ENCODE assay signal across 11 mouse cellular contexts in the genomic region with DNA sequence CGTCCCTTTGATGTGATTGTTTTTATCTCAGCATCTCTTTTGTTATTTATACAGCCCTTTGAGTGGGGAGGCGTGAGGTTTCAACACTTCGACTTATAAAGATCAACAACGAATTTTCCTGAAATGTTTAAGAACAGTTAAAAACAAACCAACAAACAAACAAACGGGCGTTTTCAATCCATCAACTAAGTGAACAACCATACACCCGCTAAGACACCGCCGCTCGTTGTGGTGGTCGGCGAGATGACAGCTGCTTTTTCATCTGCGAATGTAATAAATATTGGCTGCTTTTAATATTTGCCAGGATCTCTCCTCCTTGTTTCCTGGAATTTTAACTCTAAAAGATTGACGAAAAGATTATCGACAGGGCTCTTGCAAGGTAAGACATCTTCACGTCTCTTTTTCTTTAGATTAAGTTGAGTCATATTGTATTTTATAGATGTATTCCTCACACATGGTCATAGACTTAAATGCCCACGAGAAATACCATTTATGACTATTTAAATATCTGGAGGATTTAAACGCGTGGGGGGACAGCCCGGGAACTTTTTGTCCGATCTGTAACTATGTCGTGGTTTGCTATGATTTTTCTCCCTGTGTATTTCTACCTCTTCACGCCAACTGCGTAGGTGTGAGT. TPM values are rescaled to one million over a fixed set of nuclear protein-coding genes. Genes with fewer than 3 reads are reported as not detected.
DNase-seq lines count a peak whose midpoint lies in the region; ATAC-seq and TF ChIP-seq lines count a peak whose summit lies in the region.
"Had no signal": no experiment of that assay in that cellular context is flagged by ENCODE, and none has a peak within 500 bp of the region (broad histone marks: within the 10 kb centered on the region; RNA-seq: fewer than 3 reads in every experiment).

No protein-coding gene starts in this region.

- H3K27ac ChIP-seq in heart, embryonic 16.5 days (ENCODE audit: low read length) = no peak overlapping the region
- H3K27ac ChIP-seq in heart, adult 2 months = no peak overlapping the region
- H3K27ac ChIP-seq in embryonic facial prominence, embryonic 11.5 days (replicated peaks; ENCODE audit: low read depth, low read length) = no peak overlapping the region; the same call in 1 of the 2 replicates
- H3K27ac ChIP-seq in hindbrain, embryonic 10.5 days = peak overlapping the region; percentile 94
- H3K27ac ChIP-seq in midbrain, embryonic 12.5 days (replicated peaks) = peak overlapping the region; percentile 97

- H3K27me3 ChIP-seq in heart, embryonic 16.5 days (ENCODE audit: control insufficient read depth, insufficient read depth, low read length) = peaks cover 49% of the 10 kb centered on the region
- peaks cover 19% of the 10 kb centered on the region for H3K27me3 ChIP-seq in heart, adult 2 months (ENCODE audit: control insufficient read depth, insufficient read depth, low read length)
- peaks cover 26% of the 10 kb centered on the region for H3K27me3 ChIP-seq in embryonic facial prominence, embryonic 11.5 days (ENCODE audit: control insufficient read depth, insufficient read depth, low read length)
- peaks cover 84% of the 10 kb centered on the region for H3K27me3 ChIP-seq in hindbrain, embryonic 10.5 days (ENCODE audit: insufficient read depth, poor library complexity, severe bottlenecking)
- peaks cover 56% of the 10 kb centered on the region for H3K27me3 ChIP-seq in midbrain, embryonic 12.5 days

- H3K36me3 ChIP-seq in heart, embryonic 16.5 days (ENCODE audit: control insufficient read depth, insufficient read depth) = no peaks in the 10 kb centered on the region
- no peaks in the 10 kb centered on the region for H3K36me3 ChIP-seq in heart, adult 2 months (ENCODE audit: control insufficient read depth, insufficient read depth, low read length)
- no peaks in the 10 kb centered on the region for H3K36me3 ChIP-seq in embryonic facial prominence, embryonic 11.5 days (replicated peaks; ENCODE audit: control insufficient read depth, insufficient read depth, low read depth, low read length)
- peaks cover 7% of the 10 kb centered on the region; the same call in 1 of the 2 replicates for H3K36me3 ChIP-seq in hindbrain, embryonic 10.5 days
- H3K36me3 ChIP-seq in midbrain, embryonic 12.5 days = no peaks in the 10 kb centered on the region

- no peak for TF ChIP-seq POLR2A in heart, adult 2 months (IDR thresholded peaks at IDR 0.05; ENCODE audit: insufficient read depth, low read depth, low read length)

- H3K4me2 ChIP-seq in heart, embryonic 16.5 days (ENCODE audit: low read depth, low read length) = peak overlapping the region; percentile 65
- peak overlapping the region; percentile 49 for H3K4me2 ChIP-seq in embryonic facial prominence, embryonic 11.5 days (ENCODE audit: low read depth, low read length)
- H3K4me2 ChIP-seq in midbrain, embryonic 12.5 days (replicated peaks) = peak overlapping the region; percentile 57

- no peak overlapping the region for H3K9ac ChIP-seq in heart, embryonic 16.5 days (ENCODE audit: low read length)
- H3K9ac ChIP-seq in heart, adult 2 months (ENCODE audit: low read depth, low read length) = no peak overlapping the region
- peak overlapping the region; percentile 58 for H3K9ac ChIP-seq in embryonic facial prominence, embryonic 11.5 days (replicated peaks; ENCODE audit: low read length)
- H3K9ac ChIP-seq in midbrain, embryonic 12.5 days (replicated peaks) = peak overlapping the region; percentile 80

- ATAC-seq in heart, embryonic 16.5 days (replicated peaks; ENCODE audit: extremely low read depth, insufficient read depth, low FRiP score) = no peak
- ATAC-seq in embryonic facial prominence, embryonic 11.5 days (replicated peaks; ENCODE audit: insufficient number of reproducible peaks, low FRiP score, low TSS enrichment, low read depth) = no peak
- no peak for ATAC-seq in midbrain, embryonic 12.5 days (ENCODE audit: low FRiP score, low read depth)

- no peak for TF ChIP-seq CTCF in heart, adult 2 months (IDR thresholded peaks at IDR 0.05)

- peak overlapping the region; percentile 44 for H3K4me3 ChIP-seq in heart, embryonic 16.5 days (ENCODE audit: low read length)
- no peak overlapping the region for H3K4me3 ChIP-seq in heart, adult 2 months
- H3K4me3 ChIP-seq in embryonic facial prominence, embryonic 11.5 days (ENCODE audit: low read depth, low read length) = peak overlapping the region; percentile 21
- H3K4me3 ChIP-seq in hindbrain, embryonic 10.5 days = peak overlapping the region; percentile 59
- peak overlapping the region; percentile 55 for H3K4me3 ChIP-seq in midbrain, embryonic 12.5 days

- DNase-seq in heart, adult 2 months = no peak
- DNase-seq in embryonic facial prominence, embryonic 11.5 days (ENCODE audit: low spot score) = no peak
- DNase-seq in hindbrain, embryonic 10.5 days (ENCODE audit: low spot score) = no peak
- DNase-seq in left cerebral cortex, postnatal 25 days (ENCODE audit: low spot score in 2 of 2) = no peak
- no peak for DNase-seq in thymus, postnatal 14 days
- DNase-seq in urinary bladder, postnatal 4 days (ENCODE audit: low spot score in 2 of 2) = no peak

- intact Hi-C loops in heart, adult 2 months (cut with DNase I) = loop anchor here (5.0 kb wide), 1 partner anchor 113 kb away; no protein-coding TSS in a partner anchor
- intact Hi-C loops in left cerebral cortex, postnatal 25 days (cut with DNase I) = no loop called here

- 6% methylated on average over 24 of the region's 24 CpGs for WGBS in heart, embryonic 16.5 days
- WGBS in heart, adult 2 months = 10% methylated on average over 24 of the region's 24 CpGs
- WGBS in embryonic facial prominence, embryonic 11.5 days = 1% methylated on average over 24 of the region's 24 CpGs
- WGBS in hindbrain, embryonic 10.5 days = 3% methylated on average over 24 of the region's 24 CpGs
- 2% methylated on average over 24 of the region's 24 CpGs for WGBS in midbrain, embryonic 12.5 days

- TF ChIP-seq EP300 in heart, adult 2 months (IDR thresholded peaks at IDR 0.05; ENCODE audit: insufficient read depth, low read depth, low read length) = no peak

- no peaks in the 10 kb centered on the region for H3K79me2 ChIP-seq in heart, adult 2 months (replicated peaks; ENCODE audit: control insufficient read depth, insufficient read depth, low read length)

- peaks cover 6% of the 10 kb centered on the region for H3K4me1 ChIP-seq in heart, embryonic 16.5 days (ENCODE audit: control insufficient read depth, insufficient read depth, low read length)
- peaks cover 2% of the 10 kb centered on the region; the same call in 1 of the 2 replicates for H3K4me1 ChIP-seq in heart, adult 2 months (ENCODE audit: control insufficient read depth, insufficient read depth, low read length)
- H3K4me1 ChIP-seq in embryonic facial prominence, embryonic 11.5 days (ENCODE audit: control insufficient read depth, insufficient read depth, low read length) = peaks cover 6% of the 10 kb centered on the region; the same call in 1 of the 2 replicates
- peaks cover 32% of the 10 kb centered on the region for H3K4me1 ChIP-seq in hindbrain, embryonic 10.5 days (replicated peaks)
- peaks cover 21% of the 10 kb centered on the region for H3K4me1 ChIP-seq in midbrain, embryonic 12.5 days

- H3K9me3 ChIP-seq in heart, embryonic 16.5 days (replicated peaks; ENCODE audit: control insufficient read depth, low read length) = no peaks in the 10 kb centered on the region
- no peaks in the 10 kb centered on the region for H3K9me3 ChIP-seq in embryonic facial prominence, embryonic 11.5 days (replicated peaks; ENCODE audit: control insufficient read depth, low read length)
- no peaks in the 10 kb centered on the region for H3K9me3 ChIP-seq in hindbrain, embryonic 10.5 days
- no peaks in the 10 kb centered on the region for H3K9me3 ChIP-seq in midbrain, embryonic 12.5 days

RNA-seq across cellular contexts. Expression of a gene that starts 0.9 kb away (rescaled TPM):
- polyA plus RNA-seq in heart, embryonic 16.5 days (2015; fragmentation: Nextera tagmentation; extraction: Ambion mirVana) = not detected in 2 replicates
- not detected for total RNA-seq in heart, adult 2 months (2021)
- polyA plus RNA-seq in heart, adult 2 months (2012; rRNA removed) = not detected in 2 replicates
- polyA plus RNA-seq in embryonic facial prominence, embryonic 11.5 days (2014; fragmentation: Nextera tagmentation; extraction: Ambion mirVana) = 21.6 and 31.0 TPM in 2 replicates
- 64.1 and 152 TPM in 2 replicates for polyA plus RNA-seq in hindbrain, embryonic 10.5 days (2016; fragmentation: Nextera tagmentation; extraction: Ambion mirVana)
- polyA plus RNA-seq in midbrain, embryonic 12.5 days (2016; fragmentation: Nextera tagmentation; extraction: Ambion mirVana) = 127 and 132 TPM in 2 replicates
- total RNA-seq in left cerebral cortex, postnatal 25 days (2021) = under 1 TPM; 0.18 to 0.27 TPM
- total RNA-seq: adrenal gland, postnatal 36 days; gastrocnemius, postnatal 10 days; megakaryocyte-erythroid progenitor cell, adult 5-6 weeks had no signal

Comparison
In these comparisons a context has a peak if more than half of its experiments do, and no peak if none do; other contexts are left out.
1. H3K27ac ChIP-seq: peak in hindbrain, embryonic 10.5 days (single experiment) and midbrain, embryonic 12.5 days (single experiment); none in heart, embryonic 16.5 days (single experiment), heart, adult 2 months (single experiment) and embryonic facial prominence, embryonic 11.5 days (single experiment).
2. H3K9ac ChIP-seq: peak in embryonic facial prominence, embryonic 11.5 days (single experiment) and midbrain, embryonic 12.5 days (single experiment); none in heart, embryonic 16.5 days (single experiment) and heart, adult 2 months (single experiment).
3. RNA of a gene that starts 0.9 kb away (polyA plus RNA-seq): 64.1 to 152 TPM in hindbrain, embryonic 10.5 days, 127 to 132 TPM in midbrain, embryonic 12.5 days and 21.6 to 31.0 TPM in embryonic facial prominence, embryonic 11.5 days; not detected in heart, embryonic 16.5 days and not detected in heart, adult 2 months; every median in the first group is over 10 times any median in the second.
4. Peak in every context shown above with its lines, with median percentiles within 50 percentile points of each other: H3K4me2 ChIP-seq.